Mouse (Mus musculus) adrenal gland, postnatal 4 days (tissue): ENCODE results near the gene Fkbp1a. TPM values are rescaled to one million over a fixed set of nuclear protein-coding genes. Genes with fewer than 3 reads are reported as not detected.

Experiments
- DNase-seq, 2 experiments: peaks; one replicate each; pipeline ENCODE4 v3.0.0; 2021 to 2022; ENCODE audit warnings: low spot score in 2 of 2, mixed read lengths in 2 of 2
- total RNA-seq, 2 experiments: library from RNA; stranded (reverse); gene quantifications; 2 replicates each; pipeline ENCODE4 v1.2.3; 2021

Fkbp1a gene
- total RNA-seq, 2 experiments from 2014 or later, result 265 to 282 TPM

DNA sequence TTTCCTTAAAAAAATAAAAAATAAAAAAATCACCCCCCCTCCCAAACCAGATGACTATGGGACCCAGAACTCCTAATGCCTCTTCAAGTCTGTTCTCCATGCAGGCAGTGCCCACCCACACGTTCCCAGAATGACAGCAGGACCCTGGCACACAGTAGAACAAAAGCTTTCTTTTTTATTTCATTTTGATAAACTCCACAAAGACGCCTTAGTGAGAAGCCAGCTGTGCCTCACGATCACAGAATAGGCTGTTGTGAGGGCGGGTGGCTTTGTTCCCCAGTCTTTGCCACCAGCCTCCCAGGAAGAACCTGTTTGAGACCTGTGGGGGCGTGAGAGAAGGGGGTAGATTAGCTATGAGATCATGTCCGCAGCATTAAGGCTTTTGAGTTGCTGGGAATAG is 2.4 kb downstream of the Fkbp1a start:
- DNase-seq, result no peak

DNA sequence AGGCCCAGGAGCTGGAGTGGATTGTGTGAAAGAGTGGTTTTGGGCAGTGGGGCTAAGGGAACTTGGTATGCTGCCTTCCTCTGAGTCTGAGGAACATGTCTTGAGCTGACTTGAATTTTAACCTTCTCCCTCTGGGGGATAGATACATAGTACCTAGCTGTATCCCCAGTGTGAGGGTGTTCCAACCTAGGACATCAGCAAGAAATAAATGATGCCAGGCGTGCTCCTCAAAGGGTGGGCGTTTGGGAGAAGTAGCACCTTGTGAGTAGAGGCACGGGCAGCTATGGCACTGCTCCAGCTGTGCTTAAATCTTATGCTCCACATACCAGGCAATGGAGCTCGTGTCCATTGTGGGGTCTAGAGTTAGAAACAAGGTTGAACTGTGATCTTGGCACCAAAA is 4.3 kb downstream of the Fkbp1a start:
- no peak for DNase-seq

DNA sequence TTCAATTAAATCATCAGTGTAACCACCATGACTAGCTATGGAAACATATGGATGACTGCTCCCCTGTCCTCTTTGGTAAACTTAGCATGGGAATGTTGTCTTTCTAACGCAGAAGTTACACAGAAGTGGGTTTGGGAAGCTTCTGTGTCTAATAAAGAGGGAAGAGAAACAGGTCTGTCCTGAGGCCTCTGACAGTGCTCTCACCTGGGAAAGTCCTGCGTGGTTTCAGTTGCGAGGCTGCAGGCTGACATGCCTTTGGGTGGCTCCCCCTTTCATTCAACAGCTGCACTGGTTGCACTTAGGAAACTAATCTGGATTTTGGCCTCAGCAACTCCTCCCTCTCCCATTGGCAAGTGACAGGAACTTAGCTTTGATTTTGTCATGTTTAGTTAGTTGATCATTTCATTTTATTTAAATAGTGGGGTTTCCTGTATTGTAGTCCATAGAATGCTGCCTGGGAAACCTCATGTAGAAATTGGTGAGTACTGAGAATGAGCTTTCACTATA is 7.4 kb downstream of the Fkbp1a start:
- no peak for DNase-seq

DNA sequence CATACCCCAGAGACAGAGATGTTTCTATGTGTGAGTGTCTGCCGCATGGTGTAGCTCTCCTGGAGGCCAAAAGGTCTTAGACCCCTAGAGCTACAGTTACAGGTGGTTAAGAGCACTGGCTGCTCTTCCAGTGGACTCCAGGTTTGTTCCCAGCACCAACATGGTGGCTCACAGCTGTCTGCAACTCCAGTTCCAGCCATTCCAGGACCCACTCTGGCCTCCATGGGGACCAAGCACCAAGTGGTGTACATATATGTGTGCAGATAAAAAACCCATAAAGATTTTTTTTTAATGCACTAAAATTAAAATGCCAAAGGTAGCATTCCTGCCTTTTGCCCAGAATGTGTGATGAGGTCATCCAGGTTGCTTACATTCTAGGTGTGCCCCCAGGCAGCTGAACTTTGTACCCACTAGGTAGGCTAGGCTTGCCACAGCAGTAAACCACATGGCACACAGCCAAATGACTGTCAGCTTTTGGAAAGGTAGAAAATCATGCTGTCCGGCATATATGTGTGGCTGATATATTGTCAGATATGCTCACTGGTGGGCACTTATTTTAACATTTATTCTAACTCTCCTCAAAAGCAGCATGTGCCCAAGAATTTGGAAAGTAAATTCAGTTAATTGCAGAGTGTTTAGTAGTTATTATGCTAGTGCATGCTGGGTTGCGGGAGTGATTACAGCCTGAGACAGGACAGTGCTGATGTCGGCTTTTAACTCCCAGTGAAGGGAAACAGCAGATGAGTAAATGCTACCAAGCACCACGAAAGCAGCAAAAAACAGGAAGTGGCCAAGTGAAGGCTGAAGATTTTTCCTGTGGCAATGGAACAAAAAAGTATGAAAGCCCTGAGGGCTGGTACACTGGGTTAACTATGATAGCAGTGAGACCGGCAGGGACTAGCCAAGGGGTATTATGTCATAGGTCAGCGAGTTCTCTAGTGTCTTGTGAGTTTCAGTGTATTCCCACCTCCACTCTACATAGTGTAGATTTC is 20.9 kb downstream of the Fkbp1a start:
- no peak for DNase-seq

DNA sequence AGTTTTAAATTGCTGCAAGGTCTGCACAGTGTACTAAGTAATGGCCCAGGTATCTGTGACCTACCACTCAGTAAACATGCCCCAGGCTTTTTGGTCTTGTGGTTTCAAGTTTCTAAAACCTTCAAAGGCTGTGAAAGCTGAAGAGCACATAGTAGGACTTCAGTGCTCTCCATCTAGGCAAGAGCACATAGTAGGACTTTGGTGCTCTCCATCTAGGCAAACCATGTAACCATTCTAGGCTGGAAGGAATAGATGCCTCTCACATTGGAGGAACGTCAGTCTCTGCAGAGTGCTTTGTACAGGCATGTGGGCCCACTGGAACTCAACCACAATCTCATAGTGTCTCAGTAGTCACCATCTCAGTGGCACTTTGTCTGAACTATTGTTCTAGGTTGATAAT is 21.7 kb downstream of the Fkbp1a start:
- DNase-seq, result no peak

DNA sequence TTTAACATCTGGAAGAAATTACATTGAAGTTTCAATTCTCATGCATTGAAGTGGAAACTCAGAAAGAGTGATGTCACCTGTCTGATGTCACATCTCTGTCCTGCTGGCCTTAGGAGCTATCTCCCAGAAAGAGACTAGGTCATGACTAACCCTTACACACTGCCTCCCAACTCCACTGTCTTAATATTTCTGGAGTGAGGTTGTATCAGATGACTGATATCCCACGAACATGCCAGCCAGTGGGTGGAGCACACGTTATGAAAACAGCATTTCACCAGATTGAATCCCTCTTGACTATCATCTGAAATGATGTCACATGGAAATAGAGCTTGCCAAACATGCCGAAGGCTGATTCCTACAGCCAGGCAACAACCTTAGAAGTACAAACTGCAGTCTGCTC is 22.7 kb downstream of the Fkbp1a start:
- no peak for DNase-seq

DNA sequence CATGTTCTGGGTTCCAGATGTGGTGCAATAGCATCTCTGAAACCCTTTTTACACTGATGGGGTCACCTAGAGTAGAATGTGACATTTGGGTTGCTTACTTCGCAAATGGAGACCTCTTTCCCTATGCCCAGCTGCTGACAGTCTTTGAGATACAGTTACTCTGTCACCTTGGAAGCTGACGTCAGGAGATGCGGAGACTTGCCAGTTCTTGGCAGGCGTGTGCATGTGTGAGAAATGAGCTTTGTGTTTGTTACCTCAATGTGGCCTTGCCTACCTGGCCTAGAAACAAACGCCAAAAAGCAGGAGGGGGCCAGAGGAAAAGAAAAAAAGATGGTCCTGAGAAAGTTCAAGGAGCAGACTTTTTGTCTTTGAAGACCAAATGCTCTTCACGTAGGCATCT is 24.6 kb downstream of the Fkbp1a start:
- DNase-seq, result no peak

DNA sequence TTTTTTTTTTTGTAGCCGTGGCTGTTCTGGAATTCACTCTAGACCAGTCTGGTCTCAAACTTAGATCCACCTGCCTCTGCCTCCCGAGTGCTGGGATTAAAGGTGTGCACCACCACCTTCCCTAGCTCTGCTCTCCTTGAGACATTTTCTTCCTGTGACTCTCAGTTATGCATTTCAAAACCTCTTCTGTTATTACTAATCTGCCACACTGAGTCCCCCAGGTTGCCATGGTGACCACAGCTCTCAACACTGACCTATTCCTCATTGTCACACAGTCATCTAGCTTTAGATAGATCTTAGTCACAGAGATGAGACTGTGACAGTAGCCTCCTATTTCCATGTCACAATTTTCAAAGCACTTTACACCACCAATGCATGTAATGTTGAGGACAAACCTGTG is 27.2 kb downstream of the Fkbp1a start:
- no peak for DNase-seq

DNA sequence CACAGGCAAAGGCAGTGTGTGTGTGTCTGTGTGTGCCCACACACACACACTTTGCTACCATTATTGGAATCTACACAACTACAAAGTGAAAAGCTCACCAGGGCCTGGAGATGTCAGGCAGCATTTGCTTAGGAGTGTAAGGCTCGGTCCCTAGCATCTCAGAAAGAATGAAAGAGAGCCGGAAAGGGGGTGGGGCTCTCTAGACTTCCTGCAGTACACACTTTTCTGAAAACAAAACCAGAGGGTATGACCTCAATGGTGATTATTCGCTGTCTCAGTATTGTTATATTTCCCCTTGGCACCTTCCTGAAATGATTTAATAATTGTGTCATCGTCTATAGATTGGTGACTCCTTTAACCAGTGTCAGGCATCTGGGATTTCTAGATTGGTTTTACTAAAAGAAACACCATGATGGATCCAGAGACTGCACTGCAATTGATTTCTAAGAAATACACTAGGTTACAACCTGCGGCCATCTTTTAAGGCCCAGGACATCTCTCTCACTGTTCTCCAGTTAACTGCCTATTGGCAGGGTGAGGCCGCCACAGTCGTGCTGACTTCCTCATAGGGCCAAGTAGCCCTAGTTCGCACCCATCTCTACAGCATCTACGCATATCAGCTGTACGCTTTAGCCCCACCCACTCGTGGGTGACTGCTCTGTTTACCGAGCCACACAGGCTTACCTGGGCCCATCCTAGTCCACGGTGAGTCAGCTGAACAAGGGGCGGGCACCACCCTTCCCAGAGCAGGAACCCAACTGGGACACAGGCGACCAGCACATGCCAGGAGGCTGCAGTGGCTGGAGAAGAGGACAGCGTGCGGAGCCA is 29.8 kb downstream of the Fkbp1a start, which contains the start of gene Sdcbp2:
Gene Sdcbp2, plus strand, starts transcription at position 750 of the 828 bp plus-strand sequence.
- DNase-seq, result no peak

DNA sequence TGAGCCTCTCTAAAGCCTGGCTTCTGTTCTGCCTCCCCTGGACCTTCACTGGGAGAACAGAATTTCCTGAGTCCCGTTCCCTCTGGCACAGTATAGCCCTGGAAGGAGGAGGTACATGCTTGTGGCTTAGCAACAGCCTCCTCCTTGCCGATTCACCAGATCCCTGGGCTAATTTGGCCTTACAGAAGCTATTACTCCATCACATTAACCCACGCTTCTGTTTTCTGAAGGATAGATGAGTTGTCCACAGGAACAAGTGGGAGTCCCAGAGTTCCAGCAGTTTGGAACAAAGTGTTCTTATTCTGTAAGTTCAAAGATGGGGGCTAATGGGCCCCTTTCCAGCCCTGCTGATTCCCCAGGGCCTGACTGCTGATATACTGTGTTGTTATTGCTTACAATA is 31.4 kb downstream of the Fkbp1a start:
- DNase-seq, result no peak

DNA sequence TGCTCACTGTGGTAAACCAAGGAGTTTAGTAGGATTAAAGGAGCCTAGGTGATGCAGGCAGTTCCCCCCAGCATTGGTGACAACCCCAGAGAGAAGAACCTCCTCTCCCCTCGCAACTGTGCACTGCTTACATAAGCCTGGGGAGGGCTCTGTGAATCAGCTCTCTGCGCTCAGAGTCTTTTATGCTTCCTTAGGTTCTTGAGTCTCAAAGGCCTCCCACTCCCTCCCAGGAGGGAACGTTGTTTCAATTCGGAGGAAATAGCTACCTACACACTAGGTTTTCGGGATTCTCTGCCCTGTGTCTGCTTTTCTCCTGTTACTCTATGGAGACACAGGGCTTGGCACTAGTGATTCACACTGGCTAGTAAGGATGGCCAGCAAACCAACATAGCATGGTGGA is 32.3 kb downstream of the Fkbp1a start:
- DNase-seq, result no peak

DNA sequence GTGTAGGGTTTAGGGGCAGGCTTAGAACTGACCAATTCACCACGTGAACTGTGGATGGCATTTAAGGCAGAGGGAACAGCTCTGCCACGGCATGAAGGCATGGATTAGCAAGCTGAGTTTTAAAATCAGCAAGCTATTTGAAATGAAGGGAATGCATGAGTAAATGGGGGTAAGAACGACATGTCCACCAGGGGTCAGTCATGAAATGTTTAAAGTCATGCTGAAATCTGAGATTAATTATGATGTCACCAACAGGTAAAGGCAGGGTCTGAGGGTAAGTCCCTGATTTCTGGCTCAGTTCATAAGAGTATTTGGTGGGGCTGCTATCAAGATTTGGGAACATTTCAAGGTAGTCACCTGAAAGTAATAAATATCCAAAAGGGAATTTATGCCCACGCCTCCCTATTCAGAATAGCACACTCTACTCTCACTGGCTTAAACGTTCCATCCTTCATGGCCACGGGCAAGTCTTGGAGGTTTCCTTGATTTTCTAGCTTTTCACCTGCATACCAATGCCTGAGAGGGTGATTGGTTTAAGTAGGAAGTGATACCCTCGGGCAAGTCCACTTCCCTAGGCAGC is 32.9 kb downstream of the Fkbp1a start:
- DNase-seq, result no peak

DNA sequence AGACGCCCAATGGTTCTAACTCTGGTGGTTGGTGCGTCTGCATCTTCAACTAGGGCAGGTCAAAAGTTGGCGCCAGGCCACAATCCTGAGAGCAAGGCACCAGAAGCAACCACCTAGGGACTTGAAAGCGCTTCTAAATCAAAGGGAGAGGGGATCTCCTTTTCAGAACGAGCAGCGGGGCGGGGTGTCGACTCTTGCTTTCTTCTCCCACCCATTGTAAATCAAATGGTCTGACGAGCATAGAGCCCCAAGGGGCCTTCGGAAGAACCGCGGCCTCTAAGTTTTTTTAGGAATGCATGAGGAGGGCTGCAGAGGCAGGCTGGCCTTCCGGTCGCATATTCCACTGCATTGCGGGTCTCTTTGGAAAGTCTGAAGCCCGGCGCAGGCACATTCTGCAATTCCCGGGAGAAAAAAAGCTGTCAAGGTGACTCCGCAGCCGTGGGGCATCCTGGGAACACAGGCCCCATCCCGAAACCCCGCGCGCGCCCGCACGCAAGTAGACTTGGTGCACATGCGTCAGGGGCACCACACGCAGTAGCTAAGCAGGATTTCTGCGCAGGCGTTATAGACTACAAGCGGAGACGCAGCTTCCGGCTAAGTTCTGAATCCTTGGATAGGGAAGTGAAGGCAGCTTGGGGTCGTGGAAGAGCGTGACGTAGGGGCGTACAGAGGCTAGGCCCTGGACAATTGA is 33.6 kb downstream of the Fkbp1a start:
- DNase-seq, result peak; percentile 51 to 76

DNA sequence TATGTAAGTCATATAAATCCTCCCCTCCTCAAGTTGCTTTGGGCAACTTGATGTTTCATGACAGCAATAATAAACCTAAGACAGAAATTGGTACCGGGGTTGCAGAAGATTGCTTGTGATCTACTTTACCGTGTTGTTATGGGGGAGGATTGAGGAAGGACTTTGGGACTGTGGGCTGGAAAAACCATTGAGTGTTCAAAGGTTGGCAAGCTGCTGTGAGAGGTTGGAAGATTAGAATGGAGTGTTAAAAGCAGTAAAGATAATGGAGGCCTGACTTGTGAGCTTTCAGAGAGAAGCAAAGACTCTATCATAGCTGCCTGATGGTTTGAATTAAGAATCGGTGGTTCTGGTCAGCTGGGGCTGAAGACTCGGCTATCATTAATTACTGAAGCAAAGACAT is 36.9 kb downstream of the Fkbp1a start:
- no peak for DNase-seq

DNA sequence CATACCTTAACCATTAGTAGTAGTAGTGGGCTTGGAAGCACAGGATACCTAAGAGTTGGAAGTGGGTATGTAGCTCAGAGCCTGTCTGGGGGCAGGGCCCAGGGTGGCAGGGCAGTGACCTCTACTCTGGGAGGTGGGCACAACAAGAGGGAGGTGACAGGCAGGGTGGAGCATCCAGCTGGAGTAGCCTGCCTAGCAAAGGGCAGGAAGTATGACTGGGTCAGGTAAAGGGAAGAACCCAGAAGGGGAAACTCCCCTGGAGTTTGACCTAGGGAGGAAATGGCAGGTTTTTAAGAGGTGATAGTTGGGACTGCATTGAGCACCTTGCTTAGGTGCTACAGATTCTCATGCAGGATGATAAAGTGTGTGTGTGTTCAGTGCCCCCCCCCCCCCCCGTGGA is 38.7 kb downstream of the Fkbp1a start:
- DNase-seq, result no peak

DNA sequence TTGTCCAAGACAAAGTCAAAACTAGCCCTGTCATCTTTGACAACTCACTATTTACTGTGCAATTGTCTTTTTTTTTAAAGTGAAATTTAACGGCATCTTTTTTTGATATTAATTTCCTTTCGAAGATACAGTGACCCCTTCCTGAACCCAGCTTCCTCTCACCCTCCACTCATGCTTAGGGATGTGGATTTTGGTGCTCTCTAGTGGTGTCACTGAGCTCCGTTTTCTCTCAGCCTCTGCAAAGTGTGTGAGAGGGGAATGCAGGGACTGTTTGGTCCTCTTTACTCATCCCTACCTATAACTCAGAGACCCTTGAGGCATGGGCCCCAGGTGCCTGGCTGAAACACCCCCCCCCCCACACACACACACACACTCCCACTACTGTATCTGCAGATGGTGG is 43.7 kb downstream of the Fkbp1a start:
- no peak for DNase-seq

DNA sequence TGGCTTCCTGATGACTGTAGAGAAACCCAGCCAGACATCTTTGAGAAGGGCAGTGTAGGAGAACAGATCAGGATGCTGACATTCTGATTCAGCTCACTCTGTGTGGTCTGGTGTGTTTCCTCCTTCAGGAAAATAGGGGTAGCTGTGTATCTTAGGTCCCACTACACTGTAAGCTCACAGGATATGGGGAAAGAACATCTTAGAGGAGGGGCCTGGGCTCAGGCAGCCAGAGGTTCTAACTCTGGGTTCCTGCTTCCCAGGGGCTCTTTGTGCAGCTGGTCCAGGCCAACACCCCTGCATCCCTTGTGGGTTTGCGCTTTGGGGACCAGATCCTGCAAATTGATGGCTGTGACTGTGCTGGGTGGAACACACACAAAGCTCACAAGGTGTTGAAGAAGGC is 44.5 kb downstream of the Fkbp1a start:
- DNase-seq, result no peak

DNA sequence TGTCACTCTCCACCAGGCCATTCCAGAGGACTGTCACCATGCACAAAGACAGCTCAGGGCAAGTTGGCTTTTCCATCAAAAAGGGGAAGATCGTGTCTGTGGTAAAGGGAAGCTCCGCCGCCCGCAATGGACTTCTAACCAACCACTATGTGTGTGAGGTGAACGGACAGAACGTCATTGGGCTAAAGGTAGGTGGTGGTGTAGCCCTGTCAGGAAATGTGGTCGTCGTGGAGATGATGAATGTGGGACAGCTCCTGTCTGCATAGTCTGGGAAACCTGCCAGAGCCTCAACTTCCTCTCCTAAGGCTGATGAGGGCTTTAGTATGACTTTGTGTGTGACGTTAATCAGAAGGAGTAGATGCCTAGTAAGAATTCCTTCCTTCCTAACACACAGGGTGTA is 45.0 kb downstream of the Fkbp1a start:
- DNase-seq, result no peak

DNA sequence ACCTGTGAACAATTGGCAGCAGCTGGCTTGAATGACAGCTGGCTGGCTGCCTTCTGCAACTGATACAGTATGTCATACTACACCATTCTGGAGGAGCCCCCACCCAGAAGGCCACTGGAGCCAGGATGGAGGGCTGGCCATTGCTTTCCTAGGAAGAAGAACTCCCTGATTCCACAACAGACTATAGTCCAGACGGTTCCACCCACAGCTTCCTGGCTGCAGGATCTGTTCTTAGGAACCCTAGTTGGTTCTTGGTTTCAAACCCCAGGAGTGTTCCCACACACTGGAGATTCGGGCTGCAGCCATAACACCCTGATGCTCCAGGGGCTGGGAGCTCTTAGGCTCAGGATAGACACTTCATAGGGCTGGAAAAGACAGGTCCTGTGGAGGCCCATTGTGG is 55.8 kb downstream of the Fkbp1a start:
- DNase-seq, result no peak

DNA sequence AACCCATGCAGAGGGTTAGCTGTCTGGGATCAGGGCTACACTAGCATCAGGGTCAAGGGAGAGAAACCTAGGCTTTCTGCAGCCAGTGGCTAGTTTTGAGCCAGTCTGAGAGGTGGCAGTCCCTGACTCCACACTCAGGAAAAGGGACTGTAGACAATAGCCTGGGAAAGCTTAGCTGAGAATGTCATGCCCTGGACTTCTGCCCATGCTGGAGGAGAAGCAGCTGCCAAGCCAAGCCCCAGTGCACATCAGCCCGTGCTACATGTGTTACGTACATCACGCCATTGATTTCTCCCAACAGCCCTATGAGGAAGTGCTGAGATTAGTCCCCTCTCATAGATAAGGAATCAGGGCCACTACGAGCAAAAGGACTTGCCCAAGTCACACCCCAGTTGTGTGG is 59.8 kb downstream of the Fkbp1a start:
- no peak for DNase-seq

DNA sequence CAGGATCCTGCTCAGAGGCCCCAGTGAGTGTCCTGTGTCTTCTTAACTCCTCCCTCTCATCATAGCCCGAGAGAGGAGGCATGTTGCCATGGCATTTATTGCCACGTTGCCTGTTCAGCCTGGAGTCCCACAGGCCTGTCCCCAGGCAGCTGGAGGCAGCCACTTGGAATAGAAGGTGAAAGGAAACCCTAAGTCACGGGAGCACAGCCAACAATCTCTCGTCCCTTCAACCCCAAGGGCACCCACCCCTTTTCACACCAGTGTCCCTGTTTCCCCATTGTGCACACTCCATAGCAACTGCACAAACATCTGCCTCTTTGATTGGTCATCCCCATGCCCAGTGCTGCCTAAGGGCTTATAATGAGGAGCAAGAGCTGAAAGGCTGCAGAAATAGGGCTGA is 61.3 kb downstream of the Fkbp1a start:
- no peak for DNase-seq
